Mouse (Mus musculus) intestine, postnatal 0 days (tissue): ENCODE measurements at regions not wholly inside any gene's neighbourhood (a gene's known extent, or its start where the extent isn't known, plus 50 kb on each side); places are given as distances from the start of the nearest gene placed in this dataset.
"Not testable (repeated sequence)": the region's sequence is repeated elsewhere in the genome, so short reads cannot be mapped to it uniquely, and the experiment has no call there.

Experiments used
- ATAC-seq: fragments of 200-750 bp; cut with Nextera tagmentation; 2 replicates; pipeline ENCODE4 v1.8.0; 2017; ENCODE audit warnings: mild to moderate bottlenecking, moderate TSS enrichment, moderate library complexity
- H3K27ac ChIP-seq: fragments of 300-500 bp; sonication (generic); 2 replicates; pipeline ENCODE4 v1.5.1; 2014; ENCODE audit warnings: mild to moderate bottlenecking, low read depth, low read length, moderate library complexity
- H3K27me3 ChIP-seq: fragments of 300-500 bp; sonication (generic); replicated peaks from 2 replicates; pipeline ENCODE4 v1.6.1; 2014; ENCODE audit warnings: low read length, mixed read lengths; ENCODE audit not compliant: control insufficient read depth, insufficient read depth
- H3K36me3 ChIP-seq: fragments of 300-500 bp; sonication (generic); 2 replicates; pipeline ENCODE4 v1.6.1; 2014; ENCODE audit warnings: mild to moderate bottlenecking, moderate library complexity; ENCODE audit not compliant: control insufficient read depth, insufficient read depth
- H3K4me1 ChIP-seq: fragments of 300-500 bp; sonication (generic); replicated peaks from 2 replicates; pipeline ENCODE4 v1.6.1; 2014; ENCODE audit warnings: antibody characterized with exemption, low read length, mixed read lengths; ENCODE audit not compliant: control insufficient read depth, insufficient read depth
- H3K4me2 ChIP-seq: fragments of 300-500 bp; sonication (generic); replicated peaks from 2 replicates; pipeline ENCODE4 v1.6.1; 2014; ENCODE audit warnings: low read depth, mild to moderate bottlenecking, moderate library complexity
- H3K4me3 ChIP-seq: fragments of 300-500 bp; sonication (generic); 2 replicates; pipeline ENCODE4 v1.5.1; 2014; ENCODE audit warnings: low read depth, low read length
- H3K9ac ChIP-seq: fragments of 300-500 bp; sonication (generic); 2 replicates; pipeline ENCODE4 v1.6.1; 2014; ENCODE audit warnings: mild to moderate bottlenecking, low read depth, low read length
- H3K9me3 ChIP-seq: fragments of 300-500 bp; sonication (generic); 2 replicates; pipeline ENCODE4 v1.6.1; 2016; ENCODE audit warnings: mixed run types; ENCODE audit not compliant: control insufficient read depth
- CTCF ChIP-seq: sonication (generic); IDR thresholded peaks from 2 replicates; pipeline ENCODE4 v1.5.1; 2016; ENCODE audit warnings: low read depth, mild to moderate bottlenecking, control low read depth, antibody characterized with exemption, moderate library complexity
- WGBS: fragments of 180-500 bp; shearing (Covaris S2); extraction: QIAGEN DNeasy Blood & Tissue Kit; methylation state at CpG from one replicate; pipeline ENCODE4 v1.1.7; 2014; 5-methylcytosine and 5-hydroxymethylcytosine counted together

DNA sequence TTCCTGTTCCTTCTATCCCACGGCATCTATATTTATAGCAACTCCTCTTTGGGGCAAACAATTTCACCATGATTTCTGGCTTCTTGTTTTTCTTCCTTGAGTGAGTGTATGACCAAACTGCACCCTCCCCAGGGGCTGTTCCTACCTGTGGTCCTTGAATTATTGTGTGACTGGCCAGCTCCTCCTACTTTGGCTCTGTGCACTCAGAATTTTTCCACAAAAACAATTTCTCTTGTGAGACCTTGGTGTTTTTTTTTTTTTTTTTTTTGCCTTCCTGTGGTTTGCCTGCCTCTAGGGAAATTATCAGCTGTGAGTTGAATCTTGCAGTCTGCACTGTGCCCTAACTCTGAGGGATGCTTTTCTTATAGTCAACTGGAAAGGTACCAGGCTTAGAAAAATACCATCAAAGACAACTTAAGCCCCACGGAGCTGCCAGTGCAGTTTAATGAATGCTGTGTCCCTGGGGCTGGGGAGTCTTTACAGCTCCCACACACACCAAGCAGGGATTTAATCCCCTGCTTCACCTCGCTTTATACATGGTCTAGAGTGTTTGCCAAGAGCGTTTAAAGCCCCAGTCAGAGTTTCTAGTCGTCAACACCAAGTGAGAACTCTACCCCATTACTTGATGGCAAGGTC is 216.2 kb upstream of the Sesn3 start:
- H3K9me3 ChIP-seq: no peaks in the 10 kb centered on the region

DNA sequence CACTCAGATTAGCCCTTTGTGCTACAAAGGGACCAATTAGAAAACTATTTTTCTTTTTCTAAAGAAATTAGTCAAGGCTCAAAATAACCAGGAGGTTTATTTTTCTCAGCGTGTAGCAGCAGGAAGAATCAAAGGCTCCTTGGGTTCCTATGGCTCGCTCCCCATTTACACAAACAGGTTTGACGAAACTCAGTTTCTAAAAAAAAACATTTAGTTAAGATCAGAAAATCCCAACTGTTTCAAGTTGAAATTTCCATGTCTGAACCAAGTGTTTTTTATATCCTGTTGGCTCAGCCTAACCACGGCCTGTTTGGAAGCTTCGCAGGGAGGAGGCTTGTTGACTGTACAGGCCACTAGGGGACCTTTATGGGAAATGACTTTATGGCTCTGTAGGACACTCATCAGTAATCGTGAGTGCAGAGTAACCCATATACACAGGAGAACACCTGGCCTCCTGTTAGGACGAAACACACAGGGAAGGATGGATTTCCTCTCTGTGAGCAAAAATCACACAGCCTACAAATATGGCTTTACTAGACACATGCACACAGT is 215.6 kb upstream of the Sesn3 start:
- peak; percentile 57 for TF ChIP-seq CTCF
- WGBS: 45% methylated on average over 7 of the region's 7 CpGs
- Histone ChIP-seq H3K4me2 (no peak overlapping the region), H3K27ac (no peak overlapping the region), H3K36me3 (no peaks in the 10 kb centered on the region), H3K27me3 (no peaks in the 10 kb centered on the region), H3K4me3 (no peak overlapping the region), H3K4me1 (no peaks in the 10 kb centered on the region), H3K9me3 (no peaks in the 10 kb centered on the region), H3K9ac (no peak overlapping the region)
- peak; percentile 41; the same call in 1 of the 2 replicates for ATAC-seq

More for the DNA sequence above, 216.2 kb upstream of the Sesn3 start:
- no peak overlapping the region for H3K9ac ChIP-seq
- H3K36me3 ChIP-seq: no peaks in the 10 kb centered on the region
- no peak overlapping the region for H3K4me2 ChIP-seq
- TF ChIP-seq CTCF: no peak
- WGBS: 57% methylated on average over 5 of the region's 5 CpGs
- H3K27me3 ChIP-seq: no peaks in the 10 kb centered on the region
- H3K27ac ChIP-seq: no peak overlapping the region
- no peak for ATAC-seq
- no peaks in the 10 kb centered on the region for H3K4me1 ChIP-seq
- no peak overlapping the region for H3K4me3 ChIP-seq

DNA sequence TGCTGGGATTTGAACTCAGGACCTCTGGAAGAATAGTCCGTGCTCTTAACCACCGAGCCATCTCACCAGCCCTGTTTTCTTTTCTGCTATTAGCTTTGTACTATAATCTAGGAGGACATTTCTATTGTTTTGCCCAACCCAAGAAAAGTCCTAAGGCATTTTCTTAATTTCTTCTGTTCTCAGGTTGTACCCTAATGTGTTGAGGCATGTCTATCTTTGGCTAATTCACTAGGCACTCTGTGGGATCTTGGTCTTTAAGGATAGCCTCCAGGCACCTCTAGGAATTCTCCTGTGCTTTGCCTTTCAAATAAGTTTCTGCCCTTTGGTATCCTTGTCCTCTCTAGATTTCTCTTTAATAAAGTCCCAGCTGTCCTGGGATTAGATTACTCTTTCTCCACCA is 214.6 kb upstream of the Sesn3 start:
- H3K4me2 ChIP-seq: no peak overlapping the region
- no peaks in the 10 kb centered on the region for H3K4me1 ChIP-seq
- H3K27ac ChIP-seq: no peak overlapping the region
- no peak overlapping the region for H3K9ac ChIP-seq
- TF ChIP-seq CTCF: no peak
- ATAC-seq: no peak
- no peaks in the 10 kb centered on the region for H3K27me3 ChIP-seq
- no peaks in the 10 kb centered on the region for H3K9me3 ChIP-seq
- no peaks in the 10 kb centered on the region for H3K36me3 ChIP-seq
- H3K4me3 ChIP-seq: no peak overlapping the region
- WGBS: 95% methylated on average over 2 of the region's 2 CpGs

DNA sequence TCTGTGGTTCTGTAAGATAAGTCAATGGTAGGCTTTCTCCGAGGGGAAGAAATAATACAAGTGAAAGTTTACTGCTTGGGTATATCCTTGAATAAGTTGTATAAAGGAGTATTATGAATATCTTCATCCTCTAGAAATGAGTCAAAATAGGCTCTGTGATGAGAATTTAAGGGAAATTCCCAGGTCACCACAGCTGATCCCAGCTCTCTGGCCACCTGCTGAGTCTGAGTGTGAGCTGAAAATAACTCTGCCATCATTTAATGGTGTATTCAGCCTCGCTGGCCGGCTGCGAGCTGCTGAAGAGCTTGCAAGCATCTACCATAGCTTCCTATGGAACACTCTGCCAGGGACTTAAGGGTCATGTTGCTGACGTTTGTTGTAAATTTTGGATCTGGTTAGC is 213.5 kb upstream of the Sesn3 start:
- Histone ChIP-seq H3K4me2 (no peak overlapping the region), H3K27ac (no peak overlapping the region), H3K9ac (no peak overlapping the region), H3K4me1 (no peaks in the 10 kb centered on the region), H3K36me3 (no peaks in the 10 kb centered on the region), H3K4me3 (no peak overlapping the region), H3K9me3 (no peaks in the 10 kb centered on the region), H3K27me3 (no peaks in the 10 kb centered on the region)
- no peak for ATAC-seq
- no peak for TF ChIP-seq CTCF
- WGBS: 75% methylated on average over 5 of the region's 5 CpGs

DNA sequence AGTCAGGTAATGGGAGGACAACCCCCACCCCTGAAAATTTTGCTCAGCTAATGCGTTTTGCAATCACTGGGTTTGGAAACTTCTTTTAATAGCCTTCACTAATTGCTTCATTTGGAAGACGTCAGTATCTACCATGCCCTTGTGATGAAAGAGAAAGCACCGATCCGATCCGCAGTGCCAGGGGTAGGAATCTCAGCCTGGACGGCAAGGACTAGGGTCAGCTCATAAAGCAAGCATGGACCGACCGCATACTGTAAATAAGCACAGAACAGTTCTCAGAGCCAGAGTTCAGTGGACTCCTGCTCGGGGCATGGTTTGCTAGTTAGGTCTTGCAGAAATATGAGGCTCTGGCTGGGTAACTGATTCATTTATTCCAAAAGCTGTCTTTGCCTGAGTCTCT is 213.0 kb upstream of the Sesn3 start:
- ATAC-seq: no peak
- TF ChIP-seq CTCF: no peak
- 72% methylated on average over 9 of the region's 9 CpGs for WGBS

DNA sequence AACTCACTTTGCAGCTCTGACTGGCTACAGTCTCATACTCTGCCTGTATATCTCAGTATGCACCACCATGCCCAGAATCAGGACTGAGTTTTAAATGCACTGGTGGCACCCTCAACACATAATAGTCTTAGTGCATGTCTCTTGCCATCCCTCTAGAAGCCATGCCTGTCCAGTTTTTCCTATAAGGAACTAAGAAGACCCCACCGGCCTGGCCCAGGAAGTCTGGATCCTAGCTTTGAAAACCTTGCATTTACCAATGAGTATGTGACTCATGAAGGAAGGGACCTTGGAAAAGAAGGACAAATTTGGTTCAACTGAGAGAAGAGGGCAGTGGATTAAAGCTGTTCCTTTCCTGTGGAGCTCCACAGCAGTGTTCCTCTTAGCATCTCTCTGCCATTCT is 212.2 kb upstream of the Sesn3 start:
- H3K4me1 ChIP-seq: no peaks in the 10 kb centered on the region

More for the DNA sequence above, 213.0 kb upstream of the Sesn3 start:
- Histone ChIP-seq H3K27ac (no peak overlapping the region), H3K4me1 (no peaks in the 10 kb centered on the region), H3K4me3 (no peak overlapping the region), H3K36me3 (no peaks in the 10 kb centered on the region), H3K9ac (no peak overlapping the region), H3K27me3 (no peaks in the 10 kb centered on the region), H3K4me2 (no peak overlapping the region), H3K9me3 (no peaks in the 10 kb centered on the region)

DNA sequence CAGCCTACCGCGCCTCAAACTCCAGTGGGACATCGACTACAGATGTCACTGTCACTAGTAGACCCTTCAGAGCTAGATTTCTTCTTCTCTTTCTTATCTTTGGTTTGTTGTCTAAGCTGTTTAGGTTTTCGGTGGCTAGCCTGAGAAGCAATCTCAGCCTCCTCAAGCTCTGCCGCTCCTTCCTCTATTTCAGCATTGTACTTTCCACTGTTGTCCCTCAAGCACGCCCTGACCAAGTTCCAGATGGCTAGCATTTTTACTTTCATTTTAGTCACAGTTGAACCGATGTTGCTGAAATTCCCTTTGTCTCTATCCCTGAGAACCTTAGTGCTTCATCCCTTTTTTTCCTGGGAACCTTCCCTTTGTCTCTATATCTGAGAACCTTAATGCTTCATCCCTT is 208.1 kb upstream of the Sesn3 start:
- H3K4me1 ChIP-seq, H3K9me3 ChIP-seq, H3K27ac ChIP-seq, H3K36me3 ChIP-seq, H3K9ac ChIP-seq, H3K4me3 ChIP-seq, H3K4me2 ChIP-seq, ATAC-seq, H3K27me3 ChIP-seq: not testable (repeated sequence)
- WGBS: 95% methylated on average over 7 of the region's 7 CpGs

More for the DNA sequence above, 212.2 kb upstream of the Sesn3 start:
- Histone ChIP-seq H3K4me3 (no peak overlapping the region), H3K27me3 (no peaks in the 10 kb centered on the region), H3K9ac (no peak overlapping the region), H3K27ac (no peak overlapping the region), H3K36me3 (no peaks in the 10 kb centered on the region), H3K9me3 (no peaks in the 10 kb centered on the region), H3K4me2 (no peak overlapping the region)
- ATAC-seq: no peak
- no peak for TF ChIP-seq CTCF
- WGBS: 95% methylated on average over 1 of the region's 1 CpGs
